Mouse (Mus musculus): ENCODE data around the gene Fundc1.
"Not testable (repeated sequence)": the region's sequence is repeated elsewhere in the genome, so short reads cannot be mapped to it uniquely, and the experiment has no call there.

The Fundc1 gene

DNA sequence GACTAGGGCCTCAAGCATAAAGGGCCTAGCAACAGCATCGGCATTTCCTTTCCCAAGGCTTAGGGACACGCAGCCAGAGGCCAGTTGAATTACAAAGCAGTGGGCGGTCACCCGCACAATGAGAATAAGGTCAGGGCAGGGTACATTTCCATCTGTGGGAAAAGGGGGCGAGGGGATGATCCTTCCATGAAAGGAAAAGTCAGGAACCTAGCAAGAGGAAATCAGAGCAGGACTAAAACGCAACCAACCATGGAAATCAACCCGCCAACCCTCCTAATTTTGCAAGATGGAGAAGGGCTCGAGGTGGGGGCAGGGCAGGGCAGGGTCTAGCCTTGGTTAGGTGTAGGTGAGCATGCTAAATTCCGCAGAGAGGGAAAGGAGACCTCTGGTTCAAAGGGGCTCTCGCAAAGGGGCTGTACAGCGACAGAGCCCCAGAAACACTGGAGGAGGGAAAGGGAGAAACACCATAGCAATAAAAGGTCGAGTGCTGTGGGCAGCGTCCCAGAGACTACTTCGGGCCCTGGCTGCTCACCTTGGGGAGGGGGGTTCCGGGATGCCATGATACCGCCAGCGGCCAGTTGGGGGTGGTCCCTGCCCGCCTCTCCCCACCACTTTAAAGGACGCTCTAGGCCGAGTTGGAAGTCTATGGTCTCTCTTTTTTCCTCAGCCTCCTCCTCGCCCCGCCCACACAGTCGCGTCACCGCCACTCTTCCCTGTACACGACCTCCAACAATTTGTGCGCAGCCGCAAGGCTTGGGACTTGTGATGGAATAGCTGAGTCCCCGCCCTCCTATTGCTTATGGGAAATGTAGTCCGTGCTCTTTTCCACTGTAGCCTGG is at the start of gene Fundc1:
Gene Fundc1 (minus strand): TSS at position 705 of the 839 bp plus-strand sequence.
- DNase-seq, result peak; percentile 98

- no peak for DNase-seq
Measured at GRCm38 (mm10) chrX:17611253-17611652, 39.1 kb upstream of the Fundc1 start.

- no peak for DNase-seq
Measured at GRCm38 (mm10) chrX:17608763-17609162, 36.6 kb upstream of the Fundc1 start.

GRCm38 (mm10) chrX:17607668-17608067 is 35.5 kb upstream of the Fundc1 start:
- no peak for DNase-seq

GRCm38 (mm10) chrX:17593331-17593730 is 21.2 kb upstream of the Fundc1 start:
- DNase-seq, result no peak

DNA sequence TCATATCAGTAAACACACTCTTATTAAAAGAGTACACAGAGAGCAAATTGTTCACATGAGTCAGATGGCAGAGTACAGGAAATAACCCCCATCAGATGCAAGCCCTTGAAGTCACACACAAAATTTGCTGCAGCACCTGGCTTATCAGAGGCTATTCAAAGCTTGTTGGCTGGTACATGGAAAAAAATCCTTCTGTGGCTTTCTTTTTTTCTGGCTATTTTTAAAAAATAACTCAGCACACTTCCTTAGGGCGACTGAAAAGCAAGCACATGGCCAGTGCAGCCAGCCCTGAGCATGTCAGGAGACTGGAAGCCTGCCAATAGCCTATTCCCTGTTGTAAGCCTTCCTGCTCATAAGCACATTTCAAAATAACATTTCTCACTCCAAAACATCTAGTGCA is 18.6 kb upstream of the Fundc1 start:
- DNase-seq, result peak; percentile 8

GRCm38 (mm10) chrX:17571271-17571620 is 879 bp downstream of the Fundc1 start:
- DNase-seq, result no peak

- DNase-seq, result peak; percentile 66
Measured at GRCm38 (mm10) chrX:17568670-17569069, 3.5 kb downstream of the Fundc1 start.

DNA sequence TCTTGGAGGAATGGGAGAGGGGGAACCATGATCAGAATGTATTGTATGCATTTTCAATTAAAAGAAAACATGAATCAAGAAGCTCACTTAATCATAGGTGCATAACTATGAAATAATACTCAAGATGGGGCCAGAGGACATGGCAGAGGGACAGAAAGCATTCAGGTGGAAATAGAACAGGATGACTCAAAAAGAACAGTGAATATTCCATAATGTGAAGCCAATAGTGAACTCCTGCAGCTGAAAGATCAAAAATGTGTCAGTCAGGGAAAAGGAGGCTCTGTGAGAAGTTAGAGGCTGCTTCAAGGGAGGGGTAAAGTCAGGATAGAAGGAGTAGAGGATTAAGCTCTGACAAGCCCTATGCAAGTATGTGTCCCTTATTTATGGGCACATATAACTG is 6.4 kb downstream of the Fundc1 start:
- no peak for DNase-seq

DNA sequence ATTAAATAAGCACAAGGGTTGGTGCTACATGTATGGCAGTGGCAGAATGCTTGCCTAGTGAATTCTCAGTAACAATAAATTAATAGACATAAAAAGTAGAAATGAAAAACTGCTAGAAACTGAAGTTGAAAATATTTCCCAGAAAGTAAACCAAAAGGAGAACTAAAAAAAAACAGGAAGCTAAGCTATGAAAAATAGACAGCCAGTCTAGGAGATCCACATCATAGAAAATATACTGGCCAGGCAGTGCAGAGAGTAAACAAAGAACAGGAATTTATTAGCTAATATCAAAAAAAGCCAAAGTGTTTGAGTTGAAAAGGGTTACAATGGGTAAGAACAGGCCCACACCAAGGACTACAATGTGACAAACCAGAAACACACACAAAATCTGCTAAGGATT is 7.4 kb downstream of the Fundc1 start:
- DNase-seq, result no peak

GRCm38 (mm10) chrX:17558746-17559145 is 13.4 kb downstream of the Fundc1 start:
- DNase-seq, result no peak

GRCm38 (mm10) chrX:17554488-17554887 is 17.6 kb downstream of the Fundc1 start:
- peak; percentile 21 for DNase-seq

DNA sequence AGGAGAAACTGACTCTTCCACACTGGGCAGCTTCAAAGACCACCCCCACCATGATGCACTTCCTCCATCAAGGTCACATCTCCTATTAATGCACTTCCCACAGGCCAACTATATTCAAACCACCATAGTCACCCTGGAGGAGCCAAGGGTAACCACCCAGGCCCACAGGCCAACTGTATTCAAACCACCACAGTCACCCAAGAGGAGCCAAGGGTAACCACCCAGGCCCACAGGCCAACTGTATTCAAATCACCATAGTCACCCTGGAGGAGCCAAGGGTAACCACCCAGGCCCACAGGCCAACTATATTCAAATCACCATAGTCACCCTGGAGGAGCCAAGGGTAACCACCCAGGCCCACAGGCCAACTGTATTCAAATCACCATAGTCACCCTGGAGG is 20.5 kb downstream of the Fundc1 start:
- not testable (repeated sequence) for DNase-seq

DNA sequence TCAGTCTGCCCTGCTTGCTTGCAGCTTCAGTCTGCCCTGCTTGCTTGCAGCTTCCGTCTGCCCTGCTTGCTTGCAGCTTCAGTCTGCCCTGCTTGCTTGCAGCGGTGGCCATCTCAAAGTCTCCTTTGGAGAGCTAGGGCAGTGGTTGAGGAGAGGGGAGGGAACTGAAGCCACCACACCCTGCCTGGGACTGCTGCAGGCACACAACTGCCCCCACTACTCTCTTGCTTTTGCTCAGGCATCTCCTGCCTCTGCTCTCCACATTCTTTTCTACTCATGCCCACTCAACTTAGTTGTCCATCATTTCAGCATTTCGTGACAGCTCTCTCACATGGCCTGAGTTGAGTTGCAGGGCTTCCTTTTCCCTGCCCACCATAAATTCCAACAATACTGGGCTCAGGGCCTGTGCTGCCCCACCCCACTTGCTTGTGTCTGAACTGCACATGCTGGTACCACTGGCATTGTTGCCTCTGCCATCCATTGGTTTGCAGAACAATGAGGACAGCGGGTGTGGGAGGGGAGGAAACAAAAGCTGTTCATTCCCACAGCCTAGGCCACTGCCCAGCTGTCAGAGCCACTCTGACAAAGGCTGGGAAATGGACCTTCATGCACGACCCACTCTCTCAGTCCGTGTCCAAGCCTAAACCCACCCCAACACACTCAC is 24.9 kb downstream of the Fundc1 start:
- DNase-seq, result peak; percentile 85

DNA sequence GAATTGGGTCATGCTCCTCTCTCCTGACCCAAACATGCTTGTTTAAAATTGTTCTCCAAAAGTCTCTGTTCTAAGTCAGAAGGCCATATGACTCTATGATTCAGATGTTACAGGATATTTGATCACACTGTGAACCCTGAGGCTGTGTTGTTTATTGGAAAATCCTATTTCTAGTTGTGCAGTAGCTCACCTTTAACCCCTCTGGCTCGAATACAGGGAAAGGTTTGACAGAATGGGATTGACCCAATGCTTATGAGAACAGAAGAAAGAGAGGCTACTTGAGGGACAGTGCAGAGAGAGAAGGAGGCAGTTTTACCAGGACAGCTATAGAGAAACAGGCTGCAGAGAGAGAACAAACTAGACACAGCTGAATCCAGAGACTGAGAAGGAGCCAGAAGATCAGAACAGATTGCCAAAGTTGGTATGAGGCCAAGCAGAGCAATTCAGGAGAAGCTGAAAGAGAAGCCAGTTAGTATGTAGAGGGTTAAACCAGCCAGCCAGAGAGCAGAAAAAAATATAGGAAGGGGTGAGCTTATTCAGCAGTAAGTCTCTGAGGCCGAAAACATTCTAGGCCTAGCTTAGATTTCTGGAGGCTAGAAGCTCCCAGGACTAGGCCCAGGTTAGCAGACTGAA is 27.1 kb downstream of the Fundc1 start:
- no peak for DNase-seq

DNA sequence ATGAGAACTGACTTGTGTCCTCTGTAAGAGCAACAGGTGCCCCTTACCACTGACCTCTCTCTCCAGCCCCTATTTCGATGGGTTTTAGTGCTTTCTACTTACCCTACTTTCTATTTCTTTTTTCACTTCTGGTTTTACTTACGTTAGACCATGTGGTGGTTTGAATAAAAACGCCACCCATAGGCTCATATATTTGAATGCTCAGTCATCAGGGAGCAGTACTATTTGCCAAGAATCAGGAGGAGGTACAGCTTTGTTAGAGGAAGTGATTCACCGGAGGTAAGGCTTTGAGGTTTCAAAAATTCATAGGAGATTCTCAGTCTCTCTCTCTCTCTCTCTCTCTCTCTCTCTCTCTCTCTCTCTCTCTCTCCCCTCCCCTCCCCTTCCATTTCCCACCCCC is 34.4 kb downstream of the Fundc1 start:
- no peak for DNase-seq

GRCm38 (mm10) chrX:17527008-17527407 is 45.1 kb downstream of the Fundc1 start:
- DNase-seq, result no peak

GRCm38 (mm10) chrX:17521221-17521716 is 50.9 kb downstream of the Fundc1 start:
- peak; percentile 7 for DNase-seq

DNA sequence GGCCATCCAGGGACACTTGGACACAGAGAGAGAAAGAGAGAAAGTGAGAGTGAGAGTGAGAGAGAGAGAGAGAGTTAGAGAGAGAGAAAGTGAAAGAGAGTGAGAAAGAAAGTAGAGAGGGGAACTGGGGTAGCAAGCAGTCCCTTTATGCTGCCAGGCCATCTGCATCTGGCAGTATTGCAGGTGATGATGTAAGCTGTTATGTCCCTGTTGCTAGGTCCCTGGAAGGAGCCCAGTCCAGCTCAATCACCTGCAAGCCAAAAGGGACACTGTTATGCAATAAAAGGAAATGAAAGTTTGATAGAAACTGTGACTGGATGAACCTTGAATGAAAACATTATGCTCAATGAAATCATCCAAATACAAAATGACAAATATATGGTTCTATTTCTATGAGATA is 52.0 kb downstream of the Fundc1 start:
- DNase-seq, result no peak

GRCm38 (mm10) chrX:17514012-17514411 is 58.1 kb downstream of the Fundc1 start:
- no peak for DNase-seq

GRCm38 (mm10) chrX:17512021-17512602 is 60.0 kb downstream of the Fundc1 start:
- DNase-seq, result no peak
